Mouse (Mus musculus) midbrain, embryonic 11.5 days (tissue): ENCODE results near the gene Pabpn1l. TPM values are rescaled to one million over a fixed set of nuclear protein-coding genes. Genes with fewer than 3 reads are reported as not detected.

ENCODE experiments used
- ATAC-seq: fragments of 200-750 bp; cut with Nextera tagmentation; 2 replicates; pipeline ENCODE4 v1.8.0; 2017; ENCODE audit warnings: moderate TSS enrichment, moderate library complexity; ENCODE audit not compliant: low FRiP score
- DNase-seq: peaks from one replicate; pipeline ENCODE4 v3.0.0; 2015; ENCODE audit warnings: low spot score; ENCODE audit errors: missing footprints
- H3K27ac ChIP-seq: fragments of 300-500 bp; sonication (generic); 2 replicates; pipeline ENCODE4 v1.5.1; 2014; ENCODE audit warnings: low read depth, low read length
- H3K27me3 ChIP-seq: fragments of 300-500 bp; sonication (generic); 2 replicates; pipeline ENCODE4 v1.6.1; 2014; ENCODE audit warnings: mild to moderate bottlenecking, low read length, moderate library complexity, mixed read lengths; ENCODE audit not compliant: control insufficient read depth, insufficient read depth
- H3K36me3 ChIP-seq: fragments of 300-500 bp; sonication (generic); 2 replicates; pipeline ENCODE4 v1.6.1; 2014; ENCODE audit warnings: mild to moderate bottlenecking, low read length, moderate library complexity, mixed read lengths; ENCODE audit not compliant: control insufficient read depth, insufficient read depth
- H3K4me1 ChIP-seq: fragments of 300-500 bp; sonication (generic); 2 replicates; pipeline ENCODE4 v1.6.1; 2014; ENCODE audit warnings: low read length; ENCODE audit not compliant: control insufficient read depth, insufficient read depth
- H3K4me2 ChIP-seq: fragments of 300-500 bp; sonication (generic); 2 replicates; pipeline ENCODE4 v1.6.1; 2014; ENCODE audit warnings: mild to moderate bottlenecking, moderate library complexity
- H3K4me3 ChIP-seq: fragments of 300-500 bp; sonication (generic); 2 replicates; pipeline ENCODE4 v1.5.1; 2014; ENCODE audit warnings: low read depth, low read length
- H3K9ac ChIP-seq: fragments of 300-500 bp; sonication (generic); 2 replicates; pipeline ENCODE4 v1.6.1; 2014; ENCODE audit warnings: low read length
- H3K9me3 ChIP-seq: fragments of 300-500 bp; sonication (generic); 2 replicates; pipeline ENCODE4 v1.6.1; 2016; ENCODE audit warnings: low read length; ENCODE audit not compliant: control insufficient read depth
- WGBS: fragments of 180-500 bp; shearing (Covaris S2); extraction: QIAGEN DNeasy Blood & Tissue Kit; methylation state at CpG from one replicate; pipeline ENCODE4 v1.1.7; 2014; 5-methylcytosine and 5-hydroxymethylcytosine counted together
- polyA plus RNA-seq: library from polyadenylated mRNA; unstranded; fragments of >200 nt; fragmentation: Nextera tagmentation; extraction: Ambion mirVana; gene quantifications from 2 replicates; pipeline ENCODE4 v1.2.1, GENCODE M21; 2014

Pabpn1l gene
- polyA plus RNA-seq, 1 experiment from 2014 or later: not detected

GRCm38 (mm10) chr8:122665221-122665620 lies 42.7 kb upstream of the Pabpn1l start:
- Histone ChIP-seq H3K4me3 (no peak overlapping the region), H3K9me3 (no peaks in the 10 kb centered on the region), H3K27me3 (peaks cover 3% of the 10 kb centered on the region), H3K9ac (no peak overlapping the region), H3K4me2 (no peak overlapping the region), H3K4me1 (peaks cover 5% of the 10 kb centered on the region; the same call in 1 of the 2 replicates), H3K36me3 (no peaks in the 10 kb centered on the region), H3K27ac (no peak overlapping the region)
- ATAC-seq: no peak
- WGBS: 77% methylated on average over 8 of the region's 8 CpGs
- DNase-seq: no peak

DNA sequence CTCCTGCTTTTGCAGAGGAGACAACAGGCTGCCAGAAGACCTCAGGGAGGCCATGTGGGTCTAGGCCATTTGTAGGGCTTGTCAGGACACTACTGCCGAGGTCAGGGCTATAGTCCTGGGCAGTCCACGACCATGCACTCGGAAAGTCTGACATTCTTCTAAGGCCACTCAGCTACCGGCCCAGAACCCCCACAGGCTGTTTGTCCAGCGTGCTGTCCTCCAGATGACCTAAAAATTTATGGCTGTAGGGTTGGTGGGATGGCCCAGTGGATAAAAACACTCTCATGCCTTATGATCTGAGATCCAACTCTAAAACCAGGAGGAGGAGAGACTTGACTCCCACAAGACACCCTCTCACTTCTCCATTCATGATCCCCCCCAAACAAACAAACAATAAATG lies 41.1 kb upstream of the Pabpn1l start:
- H3K9ac ChIP-seq: no peak overlapping the region
- H3K4me2 ChIP-seq: no peak overlapping the region
- no peaks in the 10 kb centered on the region; the same call in 1 of the 2 replicates for H3K27me3 ChIP-seq
- H3K4me1 ChIP-seq: 0 out of 2 replicates have a peak, but pooled peaks cover 2% of the 10 kb centered on the region
- no peak overlapping the region for H3K27ac ChIP-seq
- no peak overlapping the region for H3K4me3 ChIP-seq
- ATAC-seq: no peak
- no peaks in the 10 kb centered on the region for H3K9me3 ChIP-seq
- 76% methylated on average over 5 of the region's 5 CpGs for WGBS
- no peak for DNase-seq
- H3K36me3 ChIP-seq: no peaks in the 10 kb centered on the region

DNA sequence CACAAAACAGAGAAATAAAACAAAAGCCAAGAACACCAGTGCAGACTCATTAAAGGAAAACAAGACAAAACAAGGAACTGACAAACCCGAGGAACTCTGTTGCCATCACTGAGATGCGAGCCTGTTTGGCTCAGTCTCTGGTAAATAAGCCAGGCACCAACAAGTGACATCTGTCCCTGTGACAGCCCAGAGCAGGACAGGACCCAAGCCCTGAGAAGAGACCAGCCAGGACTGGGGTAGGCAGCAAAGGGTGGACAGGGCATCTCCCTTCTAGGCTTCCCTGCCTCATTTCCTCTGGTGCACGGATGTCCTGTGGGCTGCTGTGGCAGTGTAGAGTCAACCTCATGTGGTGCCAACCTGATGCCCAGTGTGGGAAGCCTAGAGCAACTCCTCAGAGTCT lies 40.6 kb upstream of the Pabpn1l start:
- Histone ChIP-seq H3K9ac (no peak overlapping the region), H3K4me1 (0 out of 2 replicates have a peak, but pooled peaks cover 4% of the 10 kb centered on the region), H3K27ac (no peak overlapping the region), H3K9me3 (no peaks in the 10 kb centered on the region), H3K27me3 (no peaks in the 10 kb centered on the region; the same call in 1 of the 2 replicates), H3K4me2 (no peak overlapping the region), H3K4me3 (no peak overlapping the region), H3K36me3 (no peaks in the 10 kb centered on the region)
- DNase-seq (no peak), ATAC-seq (no peak)
- 90% methylated on average over 3 of the region's 3 CpGs for WGBS

DNA sequence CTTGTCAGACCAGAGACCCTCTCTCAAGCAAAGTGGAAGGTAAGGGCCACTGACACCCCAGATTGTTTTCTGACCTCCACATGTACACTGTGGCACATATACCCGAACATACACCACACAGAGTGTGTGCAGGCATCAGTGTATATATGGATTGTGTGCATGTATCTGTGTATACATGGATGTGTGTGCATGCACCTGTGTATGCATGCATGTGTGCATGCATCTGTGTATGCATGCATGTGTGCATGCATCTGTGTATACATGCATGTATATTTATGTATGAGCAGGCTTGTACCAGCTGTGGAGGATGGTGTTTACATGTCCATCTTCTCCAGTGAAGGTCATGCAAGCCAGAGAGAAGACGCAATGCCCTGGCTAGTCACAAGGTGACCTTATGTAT lies 39.4 kb upstream of the Pabpn1l start:
- Histone ChIP-seq H3K27me3 (no peaks in the 10 kb centered on the region), H3K36me3 (no peaks in the 10 kb centered on the region), H3K9me3 (no peaks in the 10 kb centered on the region), H3K4me2 (no peak overlapping the region), H3K9ac (no peak overlapping the region), H3K4me1 (0 out of 2 replicates have a peak, but pooled peaks cover 4% of the 10 kb centered on the region), H3K27ac (no peak overlapping the region), H3K4me3 (no peak overlapping the region)
- ATAC-seq (no peak), DNase-seq (no peak)
- 83% methylated on average over 2 of the region's 2 CpGs for WGBS

DNA sequence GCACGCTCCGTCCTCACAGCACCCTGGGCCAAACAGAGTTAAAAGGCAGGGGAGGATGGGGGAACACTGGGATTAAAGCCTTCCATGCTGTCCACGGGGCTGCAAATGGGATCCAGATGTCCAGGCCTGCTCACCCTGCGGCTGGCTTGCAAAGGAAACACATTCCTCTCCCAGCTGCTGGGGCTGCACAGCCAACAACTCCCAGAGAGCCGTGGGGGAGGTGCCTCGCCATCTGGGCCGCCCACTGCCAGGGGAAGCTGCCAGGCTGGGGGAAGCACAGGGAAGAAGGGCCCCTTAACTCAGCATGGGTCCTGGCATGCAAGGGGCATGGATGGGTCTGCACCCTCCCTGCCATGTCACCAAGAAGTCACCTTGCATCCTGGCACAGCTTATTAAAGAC lies 38.6 kb upstream of the Pabpn1l start:
- Histone ChIP-seq H3K27me3 (no peaks in the 10 kb centered on the region), H3K9me3 (no peaks in the 10 kb centered on the region), H3K4me1 (0 out of 2 replicates have a peak, but pooled peaks cover 3% of the 10 kb centered on the region), H3K9ac (no peak overlapping the region), H3K36me3 (no peaks in the 10 kb centered on the region), H3K27ac (no peak overlapping the region), H3K4me2 (no peak overlapping the region), H3K4me3 (no peak overlapping the region)
- DNase-seq: no peak
- ATAC-seq: no peak
- WGBS: 52% methylated on average over 7 of the region's 7 CpGs

DNA sequence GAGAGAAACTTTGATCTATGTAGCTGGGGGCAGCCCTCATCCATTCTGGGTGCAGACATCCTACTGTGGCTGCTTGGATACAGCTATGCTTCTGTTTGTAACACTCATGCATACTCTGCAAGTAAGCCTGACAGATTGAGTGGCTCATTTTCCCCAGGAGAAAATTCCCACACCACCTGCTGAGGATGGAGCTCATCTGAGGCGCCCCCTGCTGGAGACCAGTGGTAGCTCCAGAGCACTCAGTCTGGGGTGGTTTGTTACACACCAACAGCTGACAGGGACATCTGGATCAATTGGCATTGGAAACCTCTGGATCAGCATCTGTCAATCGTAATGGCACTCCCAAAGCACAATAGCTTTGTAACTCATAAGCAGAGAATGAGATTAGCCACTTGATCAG lies 37.5 kb upstream of the Pabpn1l start:
- Histone ChIP-seq H3K4me1 (0 out of 2 replicates have a peak, but pooled peaks cover 3% of the 10 kb centered on the region), H3K9me3 (no peaks in the 10 kb centered on the region), H3K4me3 (no peak overlapping the region), H3K36me3 (no peaks in the 10 kb centered on the region), H3K27ac (no peak overlapping the region), H3K4me2 (no peak overlapping the region), H3K9ac (no peak overlapping the region), H3K27me3 (no peaks in the 10 kb centered on the region)
- DNase-seq (no peak), ATAC-seq (no peak)
- WGBS: 66% methylated on average over 2 of the region's 2 CpGs

DNA sequence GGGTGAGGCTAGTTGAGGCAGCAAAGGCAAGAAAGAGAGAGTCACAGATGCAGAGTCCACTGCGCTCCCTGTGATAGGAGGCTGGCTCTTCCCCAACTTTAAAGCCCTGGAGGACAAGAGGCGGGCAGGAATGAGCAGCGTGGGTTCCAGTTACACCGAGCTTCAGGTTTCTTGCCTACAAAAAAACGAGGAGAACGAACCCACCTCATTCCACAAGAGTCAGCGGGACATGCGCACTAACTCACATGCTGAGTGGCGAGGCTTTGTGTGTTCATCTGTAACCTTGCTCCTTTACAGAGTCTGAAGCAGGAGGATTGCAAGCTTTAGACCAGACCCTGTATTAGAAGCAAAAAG lies 36.2 kb upstream of the Pabpn1l start:
- no peak for DNase-seq
- 81% methylated on average over 9 of the region's 9 CpGs for WGBS
- Histone ChIP-seq H3K36me3 (no peaks in the 10 kb centered on the region), H3K4me3 (no peak overlapping the region), H3K27ac (no peak overlapping the region), H3K9me3 (no peaks in the 10 kb centered on the region), H3K4me1 (0 out of 2 replicates have a peak, but pooled peaks cover 3% of the 10 kb centered on the region), H3K9ac (no peak overlapping the region), H3K4me2 (no peak overlapping the region), H3K27me3 (no peaks in the 10 kb centered on the region)
- ATAC-seq: no peak

DNA sequence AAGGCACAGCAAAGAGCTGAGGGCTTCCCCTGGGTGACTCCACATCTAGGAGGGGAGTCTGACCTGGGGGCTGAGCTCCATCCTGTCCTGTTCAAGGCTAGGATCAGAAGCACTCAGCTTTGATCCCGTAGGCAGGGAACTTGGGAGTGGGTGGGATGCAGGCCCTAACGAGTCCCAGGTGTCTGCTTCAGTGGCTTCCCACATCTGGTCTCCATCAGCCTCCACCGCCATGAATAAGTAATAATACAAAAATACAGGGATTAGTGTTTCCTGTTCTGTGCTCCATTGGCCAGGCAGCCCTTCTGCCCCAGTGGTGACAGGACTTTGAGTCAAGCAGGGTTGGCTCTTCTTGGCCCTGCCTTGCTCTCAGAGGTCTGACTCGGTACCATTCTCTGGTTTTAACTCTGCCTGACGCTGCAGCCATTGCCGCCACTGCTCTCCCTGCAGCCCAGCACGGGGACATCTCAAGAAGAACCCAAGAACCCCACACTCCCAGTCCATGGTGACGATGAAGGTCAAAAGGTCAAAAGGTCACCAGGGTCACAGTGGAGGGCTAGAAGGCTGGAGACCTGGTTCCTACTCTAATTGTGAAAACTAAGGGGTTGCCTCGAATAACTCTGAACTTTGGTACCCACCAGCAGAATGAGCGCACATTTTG lies 35.7 kb upstream of the Pabpn1l start:
- ATAC-seq: no peak
- 78% methylated on average over 10 of the region's 10 CpGs for WGBS
- no peak for DNase-seq
- Histone ChIP-seq H3K9me3 (no peaks in the 10 kb centered on the region), H3K4me2 (no peak overlapping the region), H3K27ac (no peak overlapping the region), H3K9ac (no peak overlapping the region), H3K4me1 (0 out of 2 replicates have a peak, but pooled peaks cover 3% of the 10 kb centered on the region), H3K4me3 (no peak overlapping the region), H3K27me3 (no peaks in the 10 kb centered on the region), H3K36me3 (no peaks in the 10 kb centered on the region)

- Histone ChIP-seq H3K4me2 (no peak overlapping the region), H3K27ac (no peak overlapping the region), H3K9ac (no peak overlapping the region), H3K36me3 (no peaks in the 10 kb centered on the region), H3K27me3 (no peaks in the 10 kb centered on the region), H3K9me3 (no peaks in the 10 kb centered on the region), H3K4me1 (peaks cover 3% of the 10 kb centered on the region; the same call in 1 of the 2 replicates), H3K4me3 (no peak overlapping the region)
- no peak for DNase-seq
- WGBS: 91% methylated on average over 13 of the region's 13 CpGs
- no peak for ATAC-seq
Observed at GRCm38 (mm10) chr8:122656056-122656999, 33.8 kb upstream of the Pabpn1l start.
